Mouse (Mus musculus): Measurements from ENCODE around the gene Ugt1a1. TPM values are rescaled to one million over a fixed set of nuclear protein-coding genes. Genes with fewer than 3 reads are reported as not detected.

Ugt1a1 gene
- polyA plus RNA-seq, 1 experiment, result not detected

DNA sequence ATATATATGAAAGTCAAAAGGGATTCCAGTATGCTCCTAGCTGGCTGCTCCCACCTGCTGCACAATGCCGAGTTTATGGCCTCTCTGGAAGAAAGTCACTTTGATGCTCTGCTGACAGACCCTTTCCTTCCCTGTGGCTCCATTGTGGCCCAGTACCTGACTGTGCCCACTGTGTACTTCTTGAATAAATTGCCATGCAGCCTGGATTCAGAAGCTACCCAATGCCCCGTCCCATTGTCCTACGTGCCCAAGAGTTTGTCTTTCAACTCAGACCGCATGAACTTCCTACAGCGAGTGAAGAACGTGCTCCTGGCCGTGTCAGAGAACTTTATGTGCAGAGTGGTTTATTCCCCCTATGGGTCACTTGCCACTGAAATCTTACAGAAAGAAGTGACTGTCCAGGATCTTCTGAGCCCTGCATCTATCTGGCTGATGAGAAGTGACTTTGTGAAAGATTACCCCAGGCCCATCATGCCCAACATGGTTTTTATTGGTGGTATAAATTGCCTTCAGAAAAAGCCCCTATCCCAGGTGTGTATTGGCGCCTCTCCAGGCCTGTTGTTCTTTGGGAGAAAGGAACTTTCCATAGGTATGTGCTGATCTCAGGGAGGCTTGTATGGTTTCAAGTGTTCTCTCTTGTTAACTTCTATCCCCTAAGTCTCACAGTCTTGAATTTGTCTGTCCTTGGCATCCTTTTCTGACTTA is 734 bp downstream of the Ugt1a1 start:
- H3K9ac ChIP-seq (ENCODE audit: low read depth, poor library complexity, severe bottlenecking), result no peak overlapping the region
- H3K36me3 ChIP-seq (ENCODE audit: control insufficient read depth, insufficient read depth, low read length, poor library complexity, severe bottlenecking), result no peaks in the 10 kb centered on the region
- TF ChIP-seq POLR2A (IDR thresholded peaks at IDR 0.05; ENCODE audit: insufficient read depth, low read length) (no peak), CTCF (IDR thresholded peaks at IDR 0.05; ENCODE audit: low read depth, low read length) (no peak), EP300 (IDR thresholded peaks at IDR 0.05; ENCODE audit: insufficient read depth, low read depth, low read length) (no peak)
- H3K27me3 ChIP-seq (ENCODE audit: control insufficient read depth, insufficient read depth, low read length, poor library complexity, severe bottlenecking), result no peaks in the 10 kb centered on the region
- H3K4me3 ChIP-seq (ENCODE audit: low read depth, low read length), result no peak overlapping the region
- H3K9me3 ChIP-seq (replicated peaks; ENCODE audit: control insufficient read depth, insufficient read depth, low read length, poor library complexity, severe bottlenecking), result peaks cover 7% of the 10 kb centered on the region; the same call in 1 of the 2 replicates
- no peaks in the 10 kb centered on the region for H3K4me1 ChIP-seq (ENCODE audit: control insufficient read depth, insufficient read depth, low read length)
- H3K27ac ChIP-seq (ENCODE audit: insufficient read depth, low read length), result no peak overlapping the region

DNA sequence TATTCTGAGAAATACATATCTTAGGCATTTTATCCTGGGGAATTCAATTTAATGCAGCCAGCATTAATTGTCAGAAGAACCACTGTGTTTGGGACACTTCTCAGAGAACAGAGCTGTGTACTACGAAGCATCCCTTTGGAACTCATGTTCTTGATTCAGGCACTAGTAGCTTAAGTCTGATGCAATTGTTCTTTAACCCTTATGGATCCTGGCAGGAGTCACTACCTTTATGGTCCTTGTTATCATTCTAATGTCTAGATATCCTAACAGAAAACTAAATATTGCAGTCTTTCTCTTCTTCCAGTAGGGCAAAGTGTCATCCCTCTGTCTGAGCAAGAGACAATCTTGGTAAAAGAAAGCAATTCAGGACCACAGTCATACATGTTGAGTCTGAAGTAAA is 1.3 kb downstream of the Ugt1a1 start:
- Histone ChIP-seq H3K27ac (ENCODE audit: insufficient read depth, low read length) (no peak overlapping the region), H3K4me3 (ENCODE audit: low read depth, low read length) (no peak overlapping the region), H3K4me1 (ENCODE audit: control insufficient read depth, insufficient read depth, low read length) (no peaks in the 10 kb centered on the region), H3K9me3 (replicated peaks; ENCODE audit: control insufficient read depth, insufficient read depth, low read length, poor library complexity, severe bottlenecking) (peaks cover 8% of the 10 kb centered on the region; the same call in 1 of the 2 replicates), H3K36me3 (ENCODE audit: control insufficient read depth, insufficient read depth, low read length, poor library complexity, severe bottlenecking) (no peaks in the 10 kb centered on the region), H3K9ac (ENCODE audit: low read depth, poor library complexity, severe bottlenecking) (no peak overlapping the region), H3K27me3 (ENCODE audit: control insufficient read depth, insufficient read depth, low read length, poor library complexity, severe bottlenecking) (no peaks in the 10 kb centered on the region)
- TF ChIP-seq EP300 (IDR thresholded peaks at IDR 0.05; ENCODE audit: insufficient read depth, low read depth, low read length) (no peak), CTCF (IDR thresholded peaks at IDR 0.05; ENCODE audit: low read depth, low read length) (no peak), POLR2A (IDR thresholded peaks at IDR 0.05; ENCODE audit: insufficient read depth, low read length) (no peak)

DNA sequence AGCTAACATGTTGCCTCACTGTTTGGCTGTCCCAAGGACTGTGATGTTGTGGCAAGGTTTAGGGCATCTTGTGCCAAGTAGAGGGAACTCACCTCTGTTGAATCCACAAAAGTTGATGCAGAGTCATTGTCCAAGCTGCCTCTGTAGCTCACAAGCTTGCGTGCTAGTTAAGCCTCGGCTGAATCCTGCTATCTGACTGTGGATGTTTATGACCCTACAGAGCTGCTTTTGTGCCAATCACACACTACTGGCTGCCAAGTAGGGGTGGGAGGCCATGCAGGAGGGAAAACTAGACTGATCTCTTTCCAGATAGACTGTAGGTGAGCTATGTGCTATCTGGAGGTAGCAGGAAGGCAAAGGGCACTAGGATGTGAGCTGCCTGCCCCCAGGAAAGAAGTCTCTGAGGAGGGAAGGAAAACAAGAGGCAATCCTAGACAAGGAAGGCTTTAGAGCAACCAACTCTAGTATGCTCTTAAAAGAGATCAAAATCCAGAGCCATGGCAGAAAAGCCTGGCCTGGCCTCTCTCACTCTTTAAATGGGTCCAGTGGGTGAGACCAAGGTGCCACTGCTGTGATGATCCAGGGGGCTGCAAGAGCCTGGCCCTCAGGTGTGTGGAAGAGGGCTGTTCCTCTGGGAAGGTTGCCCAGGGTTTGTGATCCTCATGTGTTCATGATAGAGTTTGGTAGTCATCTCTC is 2.2 kb downstream of the Ugt1a1 start:
- H3K27me3 ChIP-seq (ENCODE audit: control insufficient read depth, insufficient read depth, low read length, poor library complexity, severe bottlenecking), result no peaks in the 10 kb centered on the region
- no peaks in the 10 kb centered on the region for H3K4me1 ChIP-seq (ENCODE audit: control insufficient read depth, insufficient read depth, low read length)
- H3K9me3 ChIP-seq (replicated peaks; ENCODE audit: control insufficient read depth, insufficient read depth, low read length, poor library complexity, severe bottlenecking), result peaks cover 8% of the 10 kb centered on the region; the same call in 1 of the 2 replicates
- H3K9ac ChIP-seq (ENCODE audit: low read depth, poor library complexity, severe bottlenecking), result no peak overlapping the region
- no peaks in the 10 kb centered on the region for H3K36me3 ChIP-seq (ENCODE audit: control insufficient read depth, insufficient read depth, low read length, poor library complexity, severe bottlenecking)
- no peak overlapping the region for H3K4me3 ChIP-seq (ENCODE audit: low read depth, low read length)
- no peak for TF ChIP-seq POLR2A (IDR thresholded peaks at IDR 0.05; ENCODE audit: insufficient read depth, low read length)
- H3K27ac ChIP-seq (ENCODE audit: insufficient read depth, low read length), result no peak overlapping the region

DNA sequence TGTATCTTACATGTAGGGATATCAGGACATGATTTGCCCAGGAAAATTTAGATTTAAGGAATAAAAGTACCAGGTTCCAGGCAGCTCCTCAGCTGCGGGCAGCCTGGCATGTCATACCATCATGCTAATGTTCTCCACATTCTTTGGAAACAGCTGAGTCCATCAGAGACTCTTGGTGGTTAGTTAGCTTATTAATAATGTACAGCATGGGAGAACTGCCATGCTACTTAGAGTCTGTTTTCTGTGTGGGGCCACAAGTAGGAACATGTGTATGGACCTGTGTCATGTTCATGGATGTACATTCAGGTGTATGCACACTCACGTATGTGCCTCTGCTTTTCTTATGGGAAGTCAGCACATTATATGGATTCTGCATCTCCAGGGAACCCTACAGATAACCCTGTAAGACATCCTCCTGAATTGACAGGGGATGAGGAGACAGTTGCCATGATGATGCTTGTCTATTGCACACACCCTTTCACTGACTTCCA is 2.7 kb downstream of the Ugt1a1 start:
- no peak overlapping the region for H3K27ac ChIP-seq (ENCODE audit: insufficient read depth, low read length)
- no peaks in the 10 kb centered on the region for H3K27me3 ChIP-seq (ENCODE audit: control insufficient read depth, insufficient read depth, low read length, poor library complexity, severe bottlenecking)
- no peaks in the 10 kb centered on the region for H3K36me3 ChIP-seq (ENCODE audit: control insufficient read depth, insufficient read depth, low read length, poor library complexity, severe bottlenecking)
- H3K9me3 ChIP-seq (replicated peaks; ENCODE audit: control insufficient read depth, insufficient read depth, low read length, poor library complexity, severe bottlenecking), result peaks cover 8% of the 10 kb centered on the region; the same call in 1 of the 2 replicates
- TF ChIP-seq POLR2A (IDR thresholded peaks at IDR 0.05; ENCODE audit: insufficient read depth, low read length), result no peak
- no peak for TF ChIP-seq EP300 (IDR thresholded peaks at IDR 0.05; ENCODE audit: insufficient read depth, low read depth, low read length)
- no peak for TF ChIP-seq CTCF (IDR thresholded peaks at IDR 0.05; ENCODE audit: low read depth, low read length)
- H3K4me1 ChIP-seq (ENCODE audit: control insufficient read depth, insufficient read depth, low read length), result no peaks in the 10 kb centered on the region
- H3K4me3 ChIP-seq (ENCODE audit: low read depth, low read length), result no peak overlapping the region
- H3K9ac ChIP-seq (ENCODE audit: low read depth, poor library complexity, severe bottlenecking), result no peak overlapping the region

DNA sequence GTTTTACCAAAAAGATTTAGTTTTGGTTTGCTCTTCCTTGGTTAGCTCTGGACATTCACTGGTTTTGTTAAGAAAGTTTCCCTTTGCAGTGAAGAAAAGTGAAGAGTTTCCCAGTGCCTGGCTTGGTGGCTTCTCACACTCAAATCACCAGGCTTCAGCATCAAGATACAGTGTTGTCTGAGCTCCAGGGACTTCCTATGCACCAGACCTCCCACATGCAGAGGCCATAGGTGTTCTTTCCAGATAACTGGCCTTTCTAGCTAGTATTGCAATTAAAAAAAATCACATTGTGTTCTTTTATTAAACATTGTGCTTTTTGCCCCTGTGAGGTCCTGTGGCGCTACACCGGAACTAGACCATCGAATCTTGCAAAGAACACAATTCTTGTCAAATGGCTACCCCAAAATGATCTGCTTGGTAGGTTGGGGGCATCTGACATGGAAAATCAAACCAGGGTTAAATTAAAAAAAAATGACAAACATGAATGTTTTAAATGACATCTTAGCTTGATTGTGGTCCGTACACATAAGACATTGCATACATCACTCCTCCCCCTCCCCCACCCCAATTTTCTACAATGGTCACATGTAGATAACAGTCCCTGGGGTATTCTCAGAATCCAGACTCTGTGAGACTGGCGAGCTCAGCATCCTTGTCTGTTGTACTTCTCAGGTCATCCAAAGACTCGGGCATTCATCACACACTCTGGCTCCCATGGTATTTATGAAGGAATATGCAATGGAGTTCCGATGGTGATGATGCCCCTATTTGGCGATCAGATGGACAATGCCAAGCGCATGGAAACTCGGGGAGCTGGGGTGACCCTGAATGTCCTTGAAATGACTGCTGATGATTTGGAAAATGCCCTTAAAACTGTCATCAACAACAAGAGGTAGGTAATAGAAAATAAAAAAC is 4.0 kb downstream of the Ugt1a1 start:
- H3K36me3 ChIP-seq (ENCODE audit: control insufficient read depth, insufficient read depth, low read length, poor library complexity, severe bottlenecking), result no peaks in the 10 kb centered on the region
- no peak overlapping the region for H3K4me3 ChIP-seq (ENCODE audit: low read depth, low read length)
- H3K4me1 ChIP-seq (ENCODE audit: control insufficient read depth, insufficient read depth, low read length), result no peaks in the 10 kb centered on the region
- H3K27ac ChIP-seq (ENCODE audit: insufficient read depth, low read length), result no peak overlapping the region
- peaks cover 8% of the 10 kb centered on the region; the same call in 1 of the 2 replicates for H3K9me3 ChIP-seq (replicated peaks; ENCODE audit: control insufficient read depth, insufficient read depth, low read length, poor library complexity, severe bottlenecking)
- TF ChIP-seq CTCF (IDR thresholded peaks at IDR 0.05; ENCODE audit: low read depth, low read length) (no peak), EP300 (IDR thresholded peaks at IDR 0.05; ENCODE audit: insufficient read depth, low read depth, low read length) (no peak), POLR2A (IDR thresholded peaks at IDR 0.05; ENCODE audit: insufficient read depth, low read length) (no peak)
- H3K27me3 ChIP-seq (ENCODE audit: control insufficient read depth, insufficient read depth, low read length, poor library complexity, severe bottlenecking), result no peaks in the 10 kb centered on the region
- H3K9ac ChIP-seq (ENCODE audit: low read depth, poor library complexity, severe bottlenecking), result no peak overlapping the region

All from ES-Bruce4 (cell line).